Mouse (Mus musculus) spleen, postnatal 10 days (tissue): ENCODE measurements at regions not wholly inside any gene's neighbourhood (a gene's known extent, or its start where the extent isn't known, plus 50 kb on each side); places are given as distances from the start of the nearest gene placed in this dataset.

Experiments
- DNase-seq, 2 experiments: peaks; one replicate each; pipeline ENCODE4 v3.0.0; 2021 to 2022; ENCODE audit warnings: low spot score in 2 of 2

DNA sequence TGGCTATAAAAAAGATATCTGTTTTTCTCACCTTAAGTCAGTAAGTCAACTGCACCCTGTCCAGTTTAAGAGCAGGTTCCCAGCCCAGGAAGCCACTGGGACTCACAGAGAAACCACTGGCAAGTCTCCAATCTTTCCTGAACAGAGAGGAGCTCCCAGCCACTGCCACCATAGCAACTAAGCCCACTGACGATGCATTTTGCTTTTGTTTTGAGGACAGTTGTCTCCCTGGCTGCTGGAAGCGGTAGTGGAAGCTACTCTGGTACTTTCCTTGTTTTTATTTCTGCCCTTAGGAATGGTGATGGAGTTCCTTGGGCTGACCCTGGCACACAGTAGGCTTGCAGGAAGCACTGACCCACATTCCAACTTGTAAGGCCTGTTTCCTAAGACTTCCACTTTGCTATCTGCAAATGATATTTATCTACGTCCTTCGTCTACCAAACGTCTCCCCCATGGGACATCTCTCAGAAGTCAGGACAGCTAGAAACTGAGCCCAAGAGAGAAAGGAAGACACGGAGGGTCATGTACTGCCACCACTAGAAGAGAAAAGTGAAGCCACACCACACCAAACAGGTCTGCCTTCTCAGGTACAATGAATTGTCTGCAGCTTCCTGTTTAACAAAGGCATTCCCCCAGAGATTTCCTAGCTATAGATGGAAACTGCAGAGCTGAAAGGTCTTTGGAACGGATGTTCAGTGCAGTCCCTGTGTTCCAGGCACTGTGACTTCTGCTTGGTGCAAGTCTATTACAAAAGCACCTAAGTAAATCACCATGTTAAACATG, 125.7 kb upstream of the Fmo9 start:
- no peak for DNase-seq

DNA sequence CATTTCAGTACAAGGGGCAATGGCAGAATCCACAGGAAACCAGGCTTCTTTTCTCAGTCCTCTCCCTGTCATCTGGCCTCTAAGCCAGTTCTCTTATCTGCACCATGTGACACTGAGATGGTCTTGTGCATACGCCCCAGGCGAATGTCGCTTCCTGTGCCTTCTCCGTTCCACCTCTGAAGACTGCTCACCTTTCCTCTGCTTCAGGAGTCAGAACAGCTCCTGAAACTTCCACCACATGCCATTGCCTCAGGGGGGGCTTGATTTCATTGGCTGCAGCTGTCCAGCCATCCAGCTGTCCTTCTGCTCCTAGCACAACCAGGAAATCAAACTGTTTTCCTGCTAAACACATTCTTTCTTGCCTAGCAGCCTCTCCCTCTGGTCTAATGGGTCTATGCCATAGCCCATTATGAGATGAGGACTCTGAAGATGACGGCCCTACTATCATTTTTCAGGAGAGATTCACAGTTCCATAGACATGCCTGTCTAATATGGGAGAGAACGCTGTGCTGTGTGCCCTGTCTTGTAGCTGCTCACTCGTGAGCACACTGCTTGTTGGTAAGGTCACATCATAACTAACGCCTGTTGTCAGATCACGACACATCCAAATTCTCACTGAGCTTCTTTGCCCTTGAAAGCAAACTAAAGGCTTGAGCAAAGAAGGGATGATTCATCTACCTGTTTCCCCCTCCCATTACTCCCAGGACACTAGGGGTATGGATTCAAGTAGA, 129.9 kb upstream of the Fmo9 start:
- no peak for DNase-seq

DNA sequence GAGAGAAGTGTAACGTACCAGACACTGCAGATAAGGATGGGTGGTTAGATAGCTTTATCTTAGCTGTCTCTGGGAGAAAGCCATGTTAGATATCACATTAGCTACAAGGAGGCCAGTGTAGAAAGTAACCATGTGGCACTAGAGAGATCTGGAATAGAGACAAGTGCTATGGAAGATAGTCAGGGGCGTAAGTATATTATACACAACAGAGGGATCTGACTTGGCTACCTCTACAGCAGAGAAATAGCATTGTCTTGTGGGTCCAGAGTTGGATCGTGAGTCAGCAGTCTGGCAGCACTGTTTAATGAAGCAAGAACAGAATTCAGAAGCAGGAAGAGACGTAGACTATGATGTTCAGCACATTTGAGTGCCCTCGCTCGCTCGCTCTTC, 130.4 kb upstream of the Fmo9 start:
- no peak for DNase-seq

DNA sequence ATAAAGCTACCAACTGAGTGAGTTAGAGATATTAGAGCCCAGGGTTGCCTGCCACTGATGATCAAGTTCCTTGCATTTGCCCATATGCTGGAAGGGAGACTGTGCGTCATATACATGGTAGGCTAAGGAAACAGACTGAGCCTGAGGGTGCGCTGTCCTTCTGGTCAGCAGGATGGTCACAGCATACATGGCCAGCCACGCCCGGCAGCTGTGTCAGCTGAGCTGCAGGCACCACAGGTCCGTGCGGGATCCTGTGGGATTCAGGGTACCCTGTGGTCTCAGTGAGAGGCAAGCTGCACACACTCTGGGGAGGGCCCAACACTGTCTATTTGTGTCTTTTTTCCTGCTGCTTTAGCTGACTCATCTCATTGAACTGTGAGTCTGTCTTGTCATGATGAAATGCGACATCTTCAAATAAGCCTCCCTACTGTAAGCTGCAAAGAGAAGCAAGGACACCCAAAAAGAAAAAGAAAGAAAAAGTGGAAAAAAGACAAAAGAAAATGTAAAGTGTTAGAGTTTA, 131.3 kb upstream of the Fmo9 start:
- DNase-seq: no peak

DNA sequence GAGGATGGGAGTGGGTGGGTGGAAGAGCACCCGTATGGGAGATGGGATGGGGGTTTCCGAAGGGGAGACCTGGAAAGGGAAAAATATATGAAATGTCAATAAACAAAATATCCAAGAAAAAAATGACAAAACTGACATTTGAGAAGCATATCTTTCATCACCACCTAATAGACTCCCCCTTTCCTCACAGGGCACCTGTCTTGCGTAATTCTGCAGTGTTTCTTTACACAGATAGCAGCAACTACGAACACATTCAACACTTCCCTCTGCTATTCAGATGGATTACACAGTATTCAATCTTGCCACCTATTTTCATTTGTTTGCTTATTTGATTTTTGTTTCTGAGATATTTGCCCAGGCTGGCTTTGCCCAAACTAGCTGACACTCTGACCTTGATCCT, 136.3 kb upstream of the Fmo9 start:
- no peak for DNase-seq

DNA sequence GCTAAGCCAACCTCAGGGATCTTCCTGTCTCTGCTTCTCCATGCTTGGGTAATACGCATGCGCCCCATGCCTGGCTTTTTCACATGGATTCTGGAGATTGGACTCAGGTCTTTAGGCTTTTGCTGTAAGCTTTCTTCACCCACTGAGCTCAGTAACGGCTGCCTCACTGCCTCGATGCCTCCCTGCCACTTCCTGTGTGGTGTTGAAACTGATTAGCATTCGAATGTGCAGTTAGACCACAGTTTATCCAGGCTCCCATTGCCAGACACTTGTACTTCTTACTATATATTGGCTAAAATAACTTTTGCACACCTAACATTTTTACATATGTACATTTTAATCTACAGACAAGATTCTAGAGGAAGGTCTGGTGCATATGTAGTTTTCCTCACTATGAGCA, 137.0 kb upstream of the Fmo9 start:
- DNase-seq: peak in 1 of 2 experiments; percentile 25

DNA sequence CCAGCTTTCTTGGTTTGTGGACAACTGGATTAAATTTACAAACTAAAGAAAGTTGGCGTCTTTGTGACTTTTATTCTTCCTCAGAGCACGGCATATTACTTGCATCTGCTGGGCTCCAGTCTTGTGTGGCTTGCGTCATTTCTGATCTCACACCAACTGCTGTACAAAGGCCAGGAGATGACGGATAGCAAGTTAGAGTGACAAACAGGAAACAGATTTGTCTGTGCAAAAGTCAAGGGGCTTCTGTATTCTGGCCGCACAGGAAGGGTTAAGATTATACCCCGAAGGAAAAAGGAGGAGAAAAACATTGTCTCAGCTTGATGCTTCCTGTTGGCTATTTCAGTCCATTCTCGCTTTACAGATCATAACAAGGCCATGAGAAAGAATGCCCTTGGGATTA, 137.8 kb upstream of the Fmo9 start:
- DNase-seq: no peak

DNA sequence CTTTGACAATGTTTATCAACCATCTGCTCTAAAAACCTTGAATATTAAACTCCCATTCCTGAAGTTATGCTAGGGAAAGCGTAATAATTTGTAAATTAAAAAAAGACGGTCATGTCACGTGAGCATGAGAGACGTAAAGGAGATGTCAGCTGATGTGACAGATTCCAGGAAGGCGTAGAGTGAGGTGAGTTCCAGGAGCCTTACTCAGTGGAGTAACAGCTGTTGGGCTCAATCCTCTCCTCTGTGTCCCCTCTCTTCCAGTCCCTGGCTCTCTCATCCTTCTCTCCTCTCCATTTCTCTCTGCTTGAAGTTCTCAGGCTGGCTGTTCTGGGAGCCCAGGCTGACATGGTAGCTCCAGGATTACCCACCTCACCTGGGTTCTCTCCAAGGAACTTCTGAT, 138.4 kb upstream of the Fmo9 start:
- DNase-seq: no peak

DNA sequence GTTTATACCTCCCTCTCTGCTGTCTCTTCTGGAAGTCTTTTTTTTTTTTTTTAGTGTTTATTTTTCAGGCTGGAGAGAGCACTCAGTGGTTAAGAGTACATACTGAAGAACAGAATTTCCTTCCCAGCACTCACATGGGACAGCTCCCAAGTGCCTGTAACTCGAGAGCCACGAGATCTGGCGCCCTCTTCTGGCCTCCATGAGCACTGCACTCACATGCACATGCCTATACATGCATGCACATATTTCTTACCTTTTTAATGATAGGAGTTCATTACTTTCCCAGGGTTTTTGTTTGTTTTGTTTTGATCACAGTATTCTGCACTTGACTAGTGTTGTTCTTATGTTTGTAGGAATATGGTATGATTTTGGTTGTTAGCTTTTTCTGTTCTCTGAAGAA, 139.5 kb upstream of the Fmo9 start:
- DNase-seq: no peak

DNA sequence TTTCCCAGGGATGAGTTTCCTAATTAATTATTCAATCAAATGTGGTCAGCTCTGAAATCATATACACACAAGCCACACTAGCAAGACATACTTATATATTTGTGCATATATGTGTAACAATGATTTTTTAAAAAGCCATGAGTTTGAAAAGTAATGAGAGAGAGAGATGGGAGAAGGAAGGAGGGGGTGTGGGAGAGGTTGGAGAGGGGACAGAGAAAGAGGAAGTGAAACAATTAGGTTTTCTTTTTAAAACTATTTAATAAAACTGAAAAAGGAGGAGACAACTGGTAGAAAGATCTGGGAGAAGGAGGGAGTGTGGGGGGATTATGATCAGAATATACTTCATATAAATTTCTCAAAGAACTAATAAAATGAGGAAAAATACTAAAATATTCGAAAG, 155.7 kb upstream of the Fmo9 start:
- DNase-seq: no peak

DNA sequence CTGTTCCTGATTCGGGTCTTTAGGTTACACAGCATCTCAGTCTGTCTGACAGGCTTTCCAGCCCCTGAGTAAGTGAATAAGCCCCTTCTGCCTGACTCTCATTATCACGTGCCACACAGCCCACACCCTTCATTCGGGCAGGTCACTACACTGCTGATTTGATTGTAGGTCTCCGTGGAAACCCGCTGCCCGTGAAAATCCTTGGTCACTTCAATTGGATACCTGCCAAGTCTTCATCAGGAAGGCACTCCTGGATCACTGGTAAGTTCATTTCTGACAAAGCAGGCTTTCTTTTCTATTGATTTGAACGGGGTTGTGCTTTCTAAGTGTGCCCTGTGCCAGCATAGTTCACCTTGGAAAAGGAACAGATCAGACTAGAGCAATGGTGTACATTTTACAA, 158.2 kb upstream of the Fmo9 start:
- DNase-seq: no peak

DNA sequence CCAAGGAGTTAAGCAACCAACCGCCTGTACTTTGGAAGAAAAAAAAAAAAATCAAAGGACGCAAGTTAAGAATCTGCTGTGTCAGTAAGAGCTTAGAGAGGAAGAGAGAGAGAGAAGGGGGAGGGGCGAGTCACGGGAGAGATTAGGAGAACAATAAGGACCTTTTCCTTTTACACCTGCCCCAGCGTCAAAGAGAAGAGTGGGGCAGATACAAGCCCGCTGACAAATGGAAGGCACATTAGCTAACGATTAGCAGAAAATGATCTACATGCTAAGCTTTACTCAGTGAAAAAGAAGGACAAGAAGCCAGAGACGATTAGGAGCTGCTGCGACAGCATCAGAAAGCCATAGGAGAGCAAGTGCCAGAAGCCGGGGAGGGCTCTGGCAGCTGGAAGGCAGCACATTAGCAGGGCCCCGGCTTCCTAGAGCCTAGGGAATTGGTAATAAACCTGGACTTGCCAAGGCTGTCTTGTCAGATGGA, 157.8 kb upstream of the Fam78b start:
- no peak for DNase-seq

DNA sequence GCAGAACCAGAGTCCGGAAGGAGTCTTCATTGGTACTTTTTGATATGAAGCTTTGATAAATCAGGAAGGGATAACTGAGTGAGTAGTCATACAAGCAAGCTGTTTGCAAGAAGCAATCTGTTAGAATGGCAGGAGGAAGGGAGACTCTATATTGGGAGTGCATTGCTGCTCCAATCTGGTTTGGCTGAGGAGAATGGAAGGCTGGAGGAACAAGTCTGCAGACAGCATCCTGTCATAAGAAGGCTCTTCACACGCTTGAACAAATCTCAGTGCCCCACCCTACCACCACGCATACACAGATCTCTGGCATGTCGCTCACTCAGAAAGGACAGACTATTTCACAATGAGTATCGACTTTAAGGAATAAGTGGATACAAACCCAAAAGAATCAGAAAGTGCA, 154.7 kb upstream of the Fam78b start:
- DNase-seq: no peak

DNA sequence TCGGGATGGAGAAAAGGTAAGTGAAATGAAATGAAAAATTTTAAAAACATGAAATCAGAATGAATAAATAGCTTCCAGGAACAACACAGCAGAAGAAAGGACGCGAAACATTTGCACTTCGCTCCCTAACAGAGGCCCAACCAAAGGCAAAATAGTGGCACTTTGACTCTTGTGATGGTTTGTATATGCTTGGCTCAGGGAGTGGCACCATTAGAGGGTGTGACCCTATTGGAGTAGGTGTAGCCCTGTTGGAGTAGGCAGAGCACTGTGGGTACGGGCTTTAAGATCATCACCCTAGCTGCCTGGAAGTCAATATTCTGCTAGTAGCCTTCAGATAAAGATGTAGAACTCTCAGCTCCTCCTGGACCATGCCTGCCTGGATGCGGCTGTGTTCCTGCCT, 154.0 kb upstream of the Fam78b start:
- DNase-seq: no peak

DNA sequence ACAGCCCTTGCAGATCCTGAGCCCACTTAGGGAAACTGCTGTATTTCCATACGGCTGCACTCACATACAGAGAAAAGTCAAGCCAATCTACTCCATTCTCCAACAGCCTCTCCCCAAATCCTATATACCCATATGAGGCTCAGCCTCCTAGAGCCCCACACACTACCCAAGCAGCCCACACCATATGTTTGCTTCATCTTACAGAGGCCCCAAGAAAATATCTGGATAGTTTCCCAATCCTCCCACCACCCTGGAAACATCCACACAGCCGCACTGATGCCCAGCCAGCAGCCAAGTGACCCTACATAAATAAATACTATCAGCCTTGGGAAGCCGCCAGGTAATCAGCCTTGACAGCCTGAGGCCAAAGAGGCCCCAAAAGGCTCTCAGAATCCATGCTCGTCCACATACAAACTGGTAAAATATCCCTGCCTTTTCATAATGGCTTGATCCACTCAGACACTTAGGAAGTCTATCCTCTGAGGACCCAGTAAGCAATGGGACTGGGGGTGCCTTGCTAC, 153.1 kb upstream of the Fam78b start:
- DNase-seq: no peak

DNA sequence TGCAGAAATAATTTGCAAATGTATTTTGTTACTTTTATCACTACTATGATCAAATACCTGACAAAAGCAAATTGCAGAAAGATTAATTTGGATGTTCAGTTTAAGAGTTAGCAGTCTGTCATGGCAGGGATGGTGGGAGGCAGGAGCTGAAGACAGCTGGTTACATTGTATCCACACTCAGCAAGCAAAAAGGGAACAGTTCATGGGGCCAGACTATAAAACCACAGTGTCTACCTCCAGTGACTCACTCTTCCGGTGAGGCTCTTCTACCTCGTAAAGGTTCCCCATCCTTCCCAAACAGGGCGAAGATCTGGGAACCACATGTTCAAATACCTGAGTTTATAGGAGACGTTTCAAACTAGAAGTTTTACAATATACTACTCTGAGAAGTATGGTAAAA, 145.2 kb upstream of the Fam78b start:
- no peak for DNase-seq

DNA sequence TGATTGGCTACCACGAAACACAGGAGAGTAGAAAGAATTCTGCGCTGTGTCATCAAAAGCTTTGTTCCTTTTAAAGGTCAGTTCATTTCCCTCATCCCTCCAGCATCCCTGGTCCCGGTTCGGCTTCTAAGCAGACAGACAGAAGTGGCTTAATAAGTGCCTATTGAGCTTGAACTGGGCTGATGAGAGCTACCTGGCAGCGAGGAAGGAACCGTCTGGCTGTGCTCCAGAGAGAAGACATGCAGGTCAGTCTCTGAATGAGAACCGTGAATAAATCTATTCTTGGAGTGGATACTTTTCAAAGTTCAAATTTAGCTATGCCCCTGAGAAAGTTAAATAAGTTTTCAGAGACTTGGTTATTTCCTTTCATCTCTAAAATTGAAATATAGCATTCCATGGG, 135.0 kb upstream of the Fam78b start:
- no peak for DNase-seq

DNA sequence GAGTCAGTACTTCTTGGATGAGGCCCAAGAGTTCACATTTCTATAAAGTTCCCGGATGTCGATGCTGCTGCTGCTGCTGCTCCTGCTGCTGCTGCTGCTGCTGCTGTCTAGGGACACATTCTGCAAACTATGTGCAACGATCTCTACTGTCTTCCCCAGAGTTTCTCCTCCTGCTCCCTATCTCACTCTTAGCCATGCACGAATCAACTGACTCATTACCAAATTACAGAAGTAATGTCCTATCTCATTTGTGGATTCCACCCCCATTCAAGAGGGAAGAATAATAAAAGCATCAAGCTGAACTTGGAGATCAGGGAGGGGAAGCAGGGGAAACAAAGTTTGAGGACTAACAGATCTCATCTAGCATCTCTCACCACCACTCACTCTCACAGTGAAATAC, 130.0 kb upstream of the Fam78b start:
- no peak for DNase-seq

DNA sequence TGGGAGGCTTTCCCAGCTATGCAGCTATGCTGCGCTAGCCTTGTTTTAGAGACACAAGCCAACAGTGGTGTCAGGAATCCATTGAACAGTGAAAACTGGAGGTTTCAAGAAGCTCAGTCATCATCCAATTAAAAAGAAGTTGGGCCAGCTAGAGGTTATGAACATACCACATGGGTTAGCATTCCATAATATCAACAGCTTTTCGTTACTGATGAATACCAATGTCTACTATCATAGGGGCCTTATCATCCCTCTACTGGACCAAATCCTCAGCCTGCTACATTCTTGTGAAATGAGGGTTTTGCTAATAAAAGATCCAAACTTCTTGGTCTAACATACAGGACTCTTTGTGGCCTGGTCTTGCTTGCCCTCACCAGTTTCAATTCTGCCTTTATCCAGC, 124.8 kb upstream of the Fam78b start:
- no peak for DNase-seq

DNA sequence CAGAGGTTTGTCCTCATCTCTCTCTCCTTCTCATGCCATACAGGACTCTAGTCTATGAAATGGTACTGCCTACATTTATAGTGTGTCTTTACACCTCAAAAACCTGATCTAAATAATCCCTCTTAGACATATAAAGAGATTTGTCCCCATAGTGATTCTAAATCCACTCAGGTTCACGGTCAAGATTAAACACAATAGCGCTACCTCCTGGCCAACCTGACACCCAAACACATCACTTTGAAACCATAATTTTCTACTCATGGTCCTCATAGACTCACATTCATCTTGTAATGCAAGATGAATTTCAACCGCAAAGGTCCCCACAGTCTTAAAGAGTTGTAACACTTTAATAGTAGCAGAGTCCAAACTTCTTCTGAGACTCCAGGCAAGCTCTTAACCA, 118.0 kb upstream of the Fam78b start:
- DNase-seq: no peak

DNA sequence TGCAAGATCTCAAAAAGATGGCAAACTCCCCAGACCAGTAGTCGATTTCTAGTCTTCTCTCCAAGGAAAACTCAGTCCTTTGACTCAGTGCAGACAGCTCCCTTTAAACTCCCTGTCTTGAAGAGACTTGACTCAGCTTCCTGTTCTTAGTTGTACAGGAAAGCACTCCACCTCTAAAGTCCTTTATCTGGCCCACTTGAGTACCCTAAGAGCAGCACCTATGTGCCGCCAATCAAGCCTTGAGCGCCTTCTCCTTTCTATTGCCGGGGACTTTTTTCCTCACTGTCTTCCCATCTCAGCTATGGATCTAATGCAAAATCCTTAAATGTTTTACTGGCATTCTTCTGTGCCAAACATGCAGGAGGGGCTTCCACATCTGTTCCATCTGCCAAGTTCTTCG, 105.3 kb upstream of the Fam78b start:
- no peak for DNase-seq

DNA sequence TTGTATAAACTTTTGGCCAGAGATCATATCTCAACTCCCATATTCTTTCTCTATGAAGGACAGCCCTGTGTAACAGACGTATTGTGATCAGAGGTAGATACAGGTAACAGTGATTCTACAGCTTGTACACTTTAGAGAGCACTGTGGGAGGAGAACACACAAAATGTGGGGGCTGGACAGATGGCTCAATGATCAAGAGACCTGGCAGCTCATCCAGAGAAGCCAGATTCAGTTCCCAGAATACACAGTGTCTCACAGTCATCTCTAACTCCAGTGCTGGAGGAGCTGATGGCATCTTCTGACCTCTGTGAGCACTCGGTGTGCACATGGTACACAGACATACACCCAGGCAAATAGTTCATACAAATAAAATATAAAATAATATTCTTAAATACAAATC, 102.5 kb upstream of the Fam78b start:
- DNase-seq: no peak

DNA sequence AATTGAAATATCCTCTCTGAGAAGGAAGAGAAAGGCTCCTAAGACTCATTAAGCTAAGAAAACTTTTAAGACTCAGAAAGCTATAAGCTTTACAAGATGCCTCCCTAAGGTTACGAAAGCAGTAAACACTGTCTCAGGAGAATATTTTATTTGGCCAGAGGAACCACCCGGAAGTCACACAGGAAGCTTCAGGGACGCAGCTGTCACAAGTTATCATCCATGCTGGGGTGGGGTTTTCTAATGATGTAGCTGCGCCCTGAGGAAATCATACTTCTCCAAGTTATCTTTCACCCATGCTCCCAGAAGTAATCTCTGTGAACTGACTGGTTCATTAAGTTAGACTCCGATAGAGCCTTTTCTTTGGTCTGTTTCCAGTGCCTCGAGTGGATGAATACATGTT, 102.0 kb upstream of the Fam78b start:
- no peak for DNase-seq
